Mouse (Mus musculus) cerebellum, adult 18-20 months (tissue): ENCODE data around the gene Defb25.
A peak's percentile ranks its signal among the peaks of the same experiment; 100 is the strongest.

Experiments
- DNase-seq, 2 experiments: peaks; one replicate each; pipeline ENCODE4 v3.0.0; 2021

Gene Defb25

DNA sequence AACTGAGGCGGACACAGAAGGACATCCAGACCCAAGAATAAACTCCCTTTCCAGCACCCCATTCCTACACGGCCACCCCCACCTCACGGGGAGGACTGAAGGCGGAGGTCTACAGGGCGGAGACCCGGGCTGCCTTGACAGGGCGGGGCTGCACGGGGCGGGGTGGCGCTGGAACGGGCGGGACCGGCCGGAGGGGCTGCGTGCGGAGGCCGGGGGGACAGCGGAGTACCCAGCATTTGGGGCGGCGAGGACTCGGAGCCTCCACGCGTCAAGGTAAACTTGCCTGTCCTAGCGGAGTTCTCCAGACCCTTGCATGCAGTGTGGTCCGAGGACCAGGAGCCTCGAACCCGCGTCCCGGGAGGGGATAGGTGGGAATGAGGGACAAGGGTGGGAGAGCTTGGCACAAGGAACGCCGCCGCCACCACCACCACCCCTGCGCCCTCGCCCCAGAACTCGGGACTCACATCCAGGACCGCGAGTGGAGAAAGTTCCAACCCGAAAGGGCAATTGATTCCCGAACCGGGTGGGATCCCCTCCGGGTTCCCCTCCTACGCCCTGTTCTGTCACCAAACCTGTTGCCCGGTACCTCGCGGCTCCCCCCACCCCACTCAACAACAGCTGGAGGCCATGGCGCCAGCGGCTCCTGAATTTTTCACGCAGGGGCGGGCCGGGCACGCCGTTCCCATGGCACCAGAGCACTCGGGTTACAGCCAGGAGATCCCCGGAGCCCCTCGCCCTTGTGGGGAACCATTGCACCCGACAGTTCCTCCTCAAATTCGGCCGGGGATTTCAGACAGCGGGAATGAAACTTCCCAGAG lies 4.1 kb upstream of the Defb25 start, which contains the start of gene Rem1:
TSS of gene Rem1 (plus strand) at position 178 of the 818 bp plus-strand sequence.
- no peak for DNase-seq

DNA sequence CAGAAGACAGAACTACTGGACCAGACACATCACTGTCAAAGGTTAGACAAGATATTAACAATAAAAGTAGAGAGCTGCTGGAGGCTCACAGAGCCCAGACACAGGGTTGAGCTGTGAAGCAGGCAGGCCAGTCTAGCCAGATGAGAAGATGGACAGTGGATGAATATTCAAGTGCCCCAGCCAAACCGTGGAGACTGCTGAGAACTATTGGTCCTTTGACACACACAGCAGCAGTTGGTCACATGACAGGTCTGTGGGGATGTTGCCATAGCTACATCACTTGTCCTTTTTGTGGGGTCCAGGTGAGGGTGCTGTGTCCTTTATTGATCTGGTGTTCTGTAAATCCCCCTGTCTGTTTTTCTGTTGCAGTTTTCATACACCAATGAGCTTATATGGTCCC lies 2.4 kb upstream of the Defb25 start:
- DNase-seq: no peak

DNA sequence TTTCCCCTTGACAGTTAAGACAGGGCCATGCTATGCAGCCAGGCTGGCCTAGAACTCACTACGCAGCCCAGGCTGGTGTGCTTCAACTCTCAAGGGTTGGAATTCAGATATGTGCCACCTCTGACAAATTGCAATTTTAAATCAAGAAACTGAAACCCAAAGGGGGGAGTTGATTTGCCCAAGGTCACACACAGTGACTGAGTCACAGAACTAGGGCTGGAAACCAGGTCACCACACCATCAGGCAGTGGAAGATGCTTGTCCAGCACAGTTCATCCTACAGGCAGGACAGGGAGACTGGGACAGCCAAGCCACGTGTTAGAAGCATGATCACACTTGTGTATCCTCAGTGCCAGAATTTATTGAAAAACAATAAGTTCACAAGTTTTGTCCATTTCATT lies 1.7 kb upstream of the Defb25 start:
- DNase-seq: no peak

- no peak for DNase-seq
Measured at GRCm38 (mm10) chr2:152622151-152622550, 702 bp downstream of the Defb25 start.

GRCm38 (mm10) chr2:152620367-152621134 lies 2.3 kb downstream of the Defb25 start:
- no peak for DNase-seq

GRCm38 (mm10) chr2:152617374-152617773 lies 5.5 kb downstream of the Defb25 start:
- DNase-seq: peak in 1 of 2 experiments; percentile 7

- no peak for DNase-seq
Measured at GRCm38 (mm10) chr2:152616470-152616869, 6.4 kb downstream of the Defb25 start.

DNA sequence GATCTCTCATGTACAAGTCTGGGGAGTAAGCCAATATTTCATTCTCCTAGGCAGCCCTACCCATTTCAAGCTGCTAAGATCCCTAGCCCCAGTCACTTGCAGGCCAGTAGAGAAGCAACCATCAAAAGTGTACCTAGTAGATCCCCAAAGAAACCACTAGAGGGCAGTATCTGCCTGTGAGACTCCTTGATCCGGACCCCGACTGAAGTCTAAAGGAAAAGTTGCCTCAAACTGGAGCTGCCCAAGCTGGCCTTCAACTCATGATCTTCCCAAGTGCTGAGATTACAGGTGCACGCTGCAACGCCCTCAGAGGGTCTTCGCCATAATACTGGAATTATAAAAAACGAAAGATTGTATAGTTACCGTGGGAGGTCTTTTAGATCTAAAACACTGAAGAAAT lies 7.3 kb downstream of the Defb25 start:
- DNase-seq: peak; percentile 12 to 13

- DNase-seq: no peak
Measured at GRCm38 (mm10) chr2:152612193-152612592, 10.7 kb downstream of the Defb25 start.

DNA sequence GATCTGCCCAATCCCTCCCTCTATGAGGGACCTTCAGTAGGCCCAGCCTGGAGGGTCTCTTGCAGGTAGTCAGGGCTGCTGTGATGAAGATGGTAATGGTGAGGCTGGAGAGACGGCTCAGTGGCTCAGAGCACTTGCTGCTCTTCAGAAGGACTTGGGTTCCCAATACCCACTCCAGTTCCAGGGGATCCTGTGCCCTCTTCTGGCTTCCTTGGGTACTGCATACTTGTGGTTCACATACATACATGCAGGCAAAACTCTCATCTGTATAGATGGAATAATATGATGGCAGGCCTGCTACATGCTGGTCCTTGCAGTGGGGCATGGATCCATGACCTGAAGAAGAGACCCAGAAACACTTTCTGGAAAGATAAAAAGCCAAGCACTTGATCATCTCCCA lies 14.1 kb downstream of the Defb25 start:
- DNase-seq: no peak

GRCm38 (mm10) chr2:152607746-152608145 lies 15.1 kb downstream of the Defb25 start:
- no peak for DNase-seq

GRCm38 (mm10) chr2:152604057-152604456 lies 18.8 kb downstream of the Defb25 start, which contains the start of gene Defb36:
TSS of gene Defb36 (plus strand) at chr2:152604327.
- DNase-seq: peak; percentile 11 to 21

DNA sequence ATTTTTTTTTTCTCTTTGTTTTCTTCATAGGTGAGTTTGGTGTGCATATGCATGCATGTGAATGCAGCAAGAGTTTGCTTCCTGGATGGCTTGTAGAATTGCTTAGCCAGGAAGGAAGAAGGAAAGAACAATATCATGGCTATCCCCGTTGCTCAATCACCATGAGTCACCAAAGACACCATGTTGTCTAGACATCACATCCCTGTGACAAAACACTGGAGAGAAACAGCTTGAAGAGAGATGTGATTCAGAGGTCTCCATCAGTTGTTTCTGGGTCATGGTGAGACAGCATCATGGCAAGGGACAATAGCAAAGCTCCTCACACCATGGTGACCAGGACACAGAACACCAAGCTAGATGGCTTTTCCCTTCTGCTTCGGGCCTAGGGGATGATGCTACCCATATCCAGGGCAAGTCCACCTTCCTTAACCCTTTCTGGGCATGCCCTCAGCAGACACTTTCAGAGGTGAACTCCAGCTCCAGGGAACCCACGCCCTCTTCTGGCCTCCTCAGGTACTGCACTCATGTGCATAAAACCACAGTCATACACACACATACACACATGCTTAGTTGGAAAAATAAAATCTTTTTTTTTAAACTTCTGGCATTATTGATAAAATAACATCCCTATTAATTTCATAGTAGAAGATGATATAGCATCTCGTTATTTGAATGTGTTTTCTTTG lies 21.4 kb downstream of the Defb25 start:
- no peak for DNase-seq

DNA sequence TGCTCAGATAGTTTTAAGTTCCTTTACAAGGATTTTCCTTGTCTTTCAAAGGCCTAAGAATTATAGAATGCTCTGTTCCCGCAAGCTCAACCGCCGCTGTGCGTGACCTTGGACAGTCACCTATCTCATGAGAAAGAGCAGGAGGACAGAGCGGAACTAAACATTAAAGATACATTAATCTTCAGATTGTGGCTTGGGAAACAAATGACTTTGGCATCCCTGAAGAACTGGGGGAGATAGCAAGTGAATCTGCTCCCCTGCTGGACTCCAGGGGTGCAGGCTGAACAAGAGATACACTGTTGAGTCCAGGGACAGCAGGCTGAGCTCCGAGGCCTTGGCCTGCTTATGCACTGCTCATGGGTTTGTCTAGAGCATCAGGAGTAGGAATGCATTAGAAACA lies 22.8 kb downstream of the Defb25 start:
- no peak for DNase-seq

- no peak for DNase-seq
Measured at GRCm38 (mm10) chr2:152599299-152599698, 23.6 kb downstream of the Defb25 start, which contains the start of gene Defb45. TSS of gene Defb45 (minus strand) at chr2:152599399.

GRCm38 (mm10) chr2:152589021-152589420 lies 33.8 kb downstream of the Defb25 start:
- no peak for DNase-seq

DNA sequence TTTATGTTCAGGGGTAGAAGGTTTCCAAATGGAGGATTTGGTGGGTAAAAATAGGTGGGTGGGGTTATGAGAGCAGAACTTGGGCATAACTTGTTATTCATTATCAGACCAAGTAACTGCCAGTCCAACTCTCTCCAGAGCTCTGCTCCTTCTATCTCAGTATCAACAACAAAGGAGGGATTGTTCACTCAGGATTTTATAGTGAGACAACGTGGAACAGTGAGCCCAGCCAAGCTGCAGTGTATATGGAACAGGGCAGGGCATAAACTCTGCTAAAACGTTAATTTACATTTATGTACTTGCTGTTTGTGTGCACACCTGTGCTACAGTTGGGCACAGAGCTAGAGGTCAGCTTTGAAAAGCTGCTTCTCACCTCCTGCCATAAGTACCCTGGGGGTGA lies 34.4 kb downstream of the Defb25 start:
- DNase-seq: no peak

DNA sequence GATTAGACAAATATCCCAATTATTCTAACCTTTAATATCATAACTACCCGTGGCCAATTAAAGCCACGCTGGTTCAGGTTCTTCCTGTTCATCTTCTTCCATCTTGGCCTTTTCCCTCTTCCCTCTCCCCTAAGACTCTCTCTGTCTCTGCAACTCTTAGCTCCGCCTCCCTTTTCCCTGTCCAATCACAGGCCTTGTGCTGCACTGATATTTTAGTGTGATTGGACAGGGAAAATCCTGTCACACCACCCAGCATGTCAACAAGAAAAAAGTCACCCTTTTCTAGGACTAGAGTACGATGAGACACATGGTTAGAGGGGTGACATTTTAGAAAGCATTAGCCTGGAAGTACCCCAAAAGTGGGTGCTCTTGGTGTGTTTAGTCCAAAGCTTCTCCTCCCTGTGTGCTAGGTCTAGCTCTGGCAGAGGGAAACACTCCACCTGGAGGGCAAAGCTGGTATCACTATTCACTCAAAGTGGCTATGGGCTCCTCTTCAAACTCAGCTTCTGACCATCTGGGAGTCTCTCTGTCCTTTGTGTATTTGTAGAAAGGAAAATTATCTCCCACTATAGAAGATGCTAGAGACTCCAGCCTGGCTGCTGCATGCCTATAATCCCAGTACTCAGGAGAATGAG lies 35.8 kb downstream of the Defb25 start:
- peak in 1 of 2 experiments; percentile 6 for DNase-seq

GRCm38 (mm10) chr2:152580612-152581011 lies 42.2 kb downstream of the Defb25 start:
- no peak for DNase-seq

DNA sequence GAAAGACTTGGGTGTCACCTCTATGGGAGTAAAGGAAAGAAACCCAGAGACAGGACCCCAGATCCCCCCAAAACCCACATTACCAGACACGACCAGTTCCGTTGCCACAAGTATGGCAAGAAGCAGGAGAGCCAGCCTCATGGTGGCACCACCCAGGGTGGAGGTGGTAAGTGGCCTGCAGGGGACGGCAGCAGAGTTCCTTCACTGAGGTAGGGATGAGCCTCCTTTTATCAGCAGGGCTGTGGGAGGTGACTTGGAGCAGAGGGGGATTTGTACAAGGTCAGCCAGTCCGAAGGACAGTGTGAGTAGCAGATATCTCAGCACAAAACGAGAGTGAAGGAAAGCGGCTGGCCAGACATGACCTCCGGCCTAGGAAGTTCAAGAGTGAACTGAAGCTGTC lies 42.7 kb downstream of the Defb25 start, which contains the start of gene Defb19:
TSS of gene Defb19 (minus strand) at position 206 of the 400 bp plus-strand sequence.
- no peak for DNase-seq

- DNase-seq: no peak
Measured at GRCm38 (mm10) chr2:152573484-152573883, 49.4 kb downstream of the Defb25 start.
